Comparison of ENCODE assay signal across 8 mouse cellular contexts in genomic region chr5:32132971-32133501, GRCm38 (mm10). TPM values are rescaled to one million over a fixed set of nuclear protein-coding genes. Genes with fewer than 3 reads are reported as not detected.
A peak's percentile ranks its signal among the peaks of the same experiment; 100 is the strongest.
DNase-seq lines count a peak whose midpoint lies in the region; ATAC-seq and TF ChIP-seq lines count a peak whose summit lies in the region.

No protein-coding gene starts in this region.

- H3K36me3 ChIP-seq in macrophage (ENCODE audit: inconsistent target): no peaks in the 10 kb centered on the region

- peaks cover 3% of the 10 kb centered on the region; the same call in 1 of the 2 replicates for H3K4me1 ChIP-seq in cortical plate, adult 2 months (ENCODE audit: control insufficient read depth, insufficient read depth, low read length)

- TF ChIP-seq CTCF in cortical plate, adult 2 months (IDR thresholded peaks at IDR 0.05; ENCODE audit: extremely low read depth, insufficient read depth, low read length): no peak

- WGBS in macrophage (ENCODE audit: missing documents): 2% methylated on average over 24 of the region's 48 CpGs

- peak; percentile 65 for DNase-seq in adrenal gland, adult 18-20 months (ENCODE audit: low spot score in 2 of 2)
- peak; percentile 79 for DNase-seq in gastrocnemius, postnatal 14 days
- DNase-seq in induced T-regulatory cell, adult 2 months (ENCODE audit: low read depth): peak; percentile 71
- peak; percentile 18 to 81 for DNase-seq in left cerebral cortex, postnatal 10 days (ENCODE audit: extremely low spot score in 1 of 2, low spot score in 2 of 2)
- peak; percentile 60 to 70 for DNase-seq in right cerebral cortex, postnatal 10 days (ENCODE audit: low spot score in 2 of 2)

- H3K27ac ChIP-seq in cortical plate, adult 2 months (ENCODE audit: insufficient read depth, low read length): peak overlapping the region; percentile 20; the same call in 1 of the 2 replicates
- H3K27ac ChIP-seq in macrophage: no peak overlapping the region

- H3K4me3 ChIP-seq in cortical plate, adult 2 months (ENCODE audit: insufficient read depth, low read length): peak overlapping the region; percentile 31
- H3K4me3 ChIP-seq in macrophage (ENCODE audit: inconsistent target): peak overlapping the region; percentile 45

- ATAC-seq in monocyte, adult 5-6 weeks (replicated peaks; ENCODE audit: insufficient number of reproducible peaks, low FRiP score, low TSS enrichment, poor library complexity, severe bottlenecking): no peak

- intact Hi-C loops in gastrocnemius, postnatal 14 days (cut with DNase I; ENCODE audit: low total_unique reads): no loop called here
- intact Hi-C loops in left cerebral cortex, postnatal 10 days (cut with DNase I): loop anchor here (10.0 kb wide), 2 partner anchors 208 to 538 kb away; partner anchors contain the start of gene Mrpl33

- peaks cover 14% of the 10 kb centered on the region for H3K79me2 ChIP-seq in macrophage (ENCODE audit: inconsistent target)

- TF ChIP-seq POLR2A in cortical plate, adult 2 months (IDR thresholded peaks at IDR 0.05; ENCODE audit: extremely low read depth, insufficient read depth, low read length): no peak

RNA-seq across cellular contexts. Expression of gene Fosl2, which starts 2.6 kb away (rescaled TPM):
- 100 to 1,000 TPM; 188 to 364 TPM for total RNA-seq in adrenal gland, adult 18-20 months (2021)
- polyA plus RNA-seq in cortical plate, adult 2 months (2012; rRNA removed): 11.6 and 13.1 TPM in 2 replicates
- 10 to 100 TPM; 24.1 to 24.9 TPM for total RNA-seq in gastrocnemius, postnatal 14 days (2021)
- total RNA-seq in left cerebral cortex, postnatal 10 days (2021): 10 to 100 TPM; 27.5 to 31.3 TPM
- 100 to 1,000 TPM in 9 of 26 experiments, 10 to 100 TPM in 15, 1 to 10 TPM in 2; 5.5 to 442 (median 31.2) TPM for total RNA-seq in macrophage (2018; cell fraction: chromatin; rRNA removed)
- 10 to 100 TPM in 16 of 26 experiments, 1 to 10 TPM in 10; 2.1 to 76.1 (median 12.3) TPM for total RNA-seq in macrophage (2018; cell fraction: cytosol; rRNA removed)
- 100 to 1,000 TPM in 9 of 26 experiments, 10 to 100 TPM in 14, 1 to 10 TPM in 3; 4.0 to 334 (median 38.1) TPM for total RNA-seq in macrophage (2018; cell fraction: nucleus; rRNA removed)
- polyA plus RNA-seq in macrophage (2018): 5.5 to 15.2 TPM (median 5.7 TPM) in 3 replicates
- total RNA-seq in monocyte, adult 5-6 weeks (2017): 75.5 to 116 TPM (median 87.6 TPM) in 3 replicates
